In genomic region chr4:148686491-148686941, GRCm38 (mm10) we compare ENCODE assay signal across 13 mouse cellular contexts. TPM values are rescaled to one million over a fixed set of nuclear protein-coding genes. Genes with fewer than 3 reads are reported as not detected.
DNase-seq lines count a peak whose midpoint lies in the region; ATAC-seq lines count a peak whose summit lies in the region.
"Had no signal": no experiment of that assay in that cellular context is flagged by ENCODE, and none has a peak within 500 bp of the region (broad histone marks: within the 10 kb centered on the region; RNA-seq: fewer than 3 reads in every experiment).

No protein-coding gene starts in this region.

- H3K27ac ChIP-seq in embryonic facial prominence, embryonic 11.5 days (replicated peaks; ENCODE audit: low read depth, low read length), result no peak overlapping the region
- H3K27ac ChIP-seq in limb, embryonic 10.5 days, result peak overlapping the region; percentile 77

- H3K4me3 ChIP-seq in embryonic facial prominence, embryonic 11.5 days (ENCODE audit: low read depth, low read length), result no peak overlapping the region
- H3K4me3 ChIP-seq in limb, embryonic 10.5 days, result peak overlapping the region; percentile 22

- WGBS in embryonic facial prominence, embryonic 11.5 days, result 30% methylated on average over 14 of the region's 14 CpGs
- 7% methylated on average over 14 of the region's 14 CpGs for WGBS in limb, embryonic 10.5 days

- H3K4me2 ChIP-seq in embryonic facial prominence, embryonic 11.5 days (ENCODE audit: low read depth, low read length), result no peak overlapping the region

- DNase-seq in adrenal gland, postnatal 25 days, result peak; percentile 32
- no peak for DNase-seq in adrenal gland, postnatal 4 days (ENCODE audit: low spot score in 2 of 2)
- peak; percentile 20 for DNase-seq in left cerebral cortex, postnatal 4 days
- DNase-seq in left cerebral cortex, postnatal 14 days (ENCODE audit: low spot score in 2 of 2), result no peak
- no peak for DNase-seq in embryonic facial prominence, embryonic 11.5 days (ENCODE audit: low spot score)
- DNase-seq in limb, embryonic 10.5 days (ENCODE audit: low spot score), result peak; percentile 65
- DNase-seq in Muller cell, postnatal 12 days (ENCODE audit: inconsistent ontology term), result no peak
- no peak for DNase-seq in frontal cortex, postnatal 10 days (ENCODE audit: low spot score in 2 of 2)
- DNase-seq: right cerebral cortex, adult 18-20 months had no signal

- no peaks in the 10 kb centered on the region for H3K9me3 ChIP-seq in embryonic facial prominence, embryonic 11.5 days (replicated peaks; ENCODE audit: control insufficient read depth, low read length)
- H3K9me3 ChIP-seq in limb, embryonic 10.5 days (replicated peaks), result peaks cover 4% of the 10 kb centered on the region; the same call in 1 of the 2 replicates

- no peaks in the 10 kb centered on the region for H3K36me3 ChIP-seq in embryonic facial prominence, embryonic 11.5 days (replicated peaks; ENCODE audit: control insufficient read depth, insufficient read depth, low read depth, low read length)
- H3K36me3 ChIP-seq in limb, embryonic 10.5 days, result no peaks in the 10 kb centered on the region

- no peaks in the 10 kb centered on the region for H3K27me3 ChIP-seq in embryonic facial prominence, embryonic 11.5 days (ENCODE audit: control insufficient read depth, insufficient read depth, low read length)
- peaks cover 34% of the 10 kb centered on the region for H3K27me3 ChIP-seq in limb, embryonic 10.5 days (ENCODE audit: low read depth, poor library complexity, severe bottlenecking)
- H3K27me3 ChIP-seq: Patski had no signal

- H3K4me1 ChIP-seq in embryonic facial prominence, embryonic 11.5 days (ENCODE audit: control insufficient read depth, insufficient read depth, low read length), result peaks cover 16% of the 10 kb centered on the region
- peaks cover 81% of the 10 kb centered on the region for H3K4me1 ChIP-seq in limb, embryonic 10.5 days

- no peak for ATAC-seq in embryonic facial prominence, embryonic 11.5 days (replicated peaks; ENCODE audit: insufficient number of reproducible peaks, low FRiP score, low TSS enrichment, low read depth)
- ATAC-seq: Patski had no signal

- peak overlapping the region; percentile 41 for H3K9ac ChIP-seq in embryonic facial prominence, embryonic 11.5 days (replicated peaks; ENCODE audit: low read length)

- intact Hi-C loops in left cerebral cortex, postnatal 4 days (cut with DNase I), result no loop called here
- intact Hi-C loops in left cerebral cortex, postnatal 14 days (cut with DNase I), result no loop called here

RNA-seq across cellular contexts. Expression of gene Gm572, which starts 43.4 kb away (rescaled TPM):
- not detected in 2 replicates for total RNA-seq in adrenal gland, postnatal 25 days (2021)
- total RNA-seq in adrenal gland, postnatal 4 days (2021), result under 1 TPM; 0.37 to 0.42 TPM
- not detected for total RNA-seq in left cerebral cortex, postnatal 4 days (2021)
- total RNA-seq in left cerebral cortex, postnatal 14 days (2021), result under 1 TPM in 1 of 2 experiments, not detected in 1; 0.26 TPM
- polyA plus RNA-seq in embryonic facial prominence, embryonic 11.5 days (2014; fragmentation: Nextera tagmentation; extraction: Ambion mirVana), result not detected in 2 replicates
- not detected in 2 replicates for polyA plus RNA-seq in limb, embryonic 10.5 days (2016; fragmentation: Nextera tagmentation; extraction: Ambion mirVana)
- total RNA-seq: liver, adult 2 months; monocyte, adult 5-6 weeks had no signal
- polyA plus RNA-seq: liver, adult 2 months; Patski; thymus, postnatal 0 days had no signal

RNA-seq across cellular contexts. Expression of gene Tardbp, which starts 59.7 kb away (rescaled TPM):
- 282 and 318 TPM in 2 replicates for total RNA-seq in adrenal gland, postnatal 25 days (2021)
- total RNA-seq in adrenal gland, postnatal 4 days (2021), result 100 to 1,000 TPM; 280 to 349 TPM
- 100 to 1,000 TPM; 263 to 324 TPM for total RNA-seq in left cerebral cortex, postnatal 4 days (2021)
- total RNA-seq in left cerebral cortex, postnatal 14 days (2021), result 100 to 1,000 TPM; 178 to 201 TPM
- polyA plus RNA-seq in embryonic facial prominence, embryonic 11.5 days (2014; fragmentation: Nextera tagmentation; extraction: Ambion mirVana), result 206 and 240 TPM in 2 replicates
- 446 and 455 TPM in 2 replicates for polyA plus RNA-seq in limb, embryonic 10.5 days (2016; fragmentation: Nextera tagmentation; extraction: Ambion mirVana)

Comparison
In these comparisons a context has a peak if more than half of its experiments do, and no peak if none do; other contexts are left out.
1. DNase-seq: peak in adrenal gland, postnatal 25 days (single experiment), left cerebral cortex, postnatal 4 days (single experiment) and limb, embryonic 10.5 days (single experiment); none in adrenal gland, postnatal 4 days (0 of 2), left cerebral cortex, postnatal 14 days (0 of 2), embryonic facial prominence, embryonic 11.5 days (single experiment), Muller cell, postnatal 12 days (single experiment) and frontal cortex, postnatal 10 days (0 of 2).